Mouse (Mus musculus): ENCODE data around the gene Tbc1d1.

- TF ChIP-seq GATA1 (IDR thresholded peaks at IDR 0.05; ENCODE audit: borderline replicate concordance, low read length) (no peak), FLI1 (IDR thresholded peaks at IDR 0.05; ENCODE audit: low read length) (no peak)
Observed at GRCm38 (mm10) chr5:64376466-64376865, 220.4 kb downstream of the Tbc1d1 start.

All from megakaryocyte, embryonic 14.5 days (primary cell).